Mouse (Mus musculus): ENCODE data around the gene Itga5. TPM values are rescaled to one million over a fixed set of nuclear protein-coding genes. Genes with fewer than 3 reads are reported as not detected.

Itga5 gene
- polyA plus RNA-seq, 1 experiment from 2014 or later: 55.2 TPM

- Histone ChIP-seq H3K27me3 (no peaks in the 10 kb centered on the region), H3K27ac (no peak overlapping the region), H3K4me2 (replicated peaks) (no peak overlapping the region), H3K4me3 (no peak overlapping the region), H3K9me3 (no peaks in the 10 kb centered on the region), H3K4me1 (peaks cover 53% of the 10 kb centered on the region), H3K36me3 (peaks cover 5% of the 10 kb centered on the region; the same call in 1 of the 2 replicates), H3K9ac (no peak overlapping the region)
- no peak for ATAC-seq (ENCODE audit: low FRiP score, low read depth)
- WGBS: 90% methylated on average over 3 of the region's 3 CpGs
These were observed 3.6 kb downstream of the Itga5 start for GRCm38 (mm10) chr15:103362950-103363349.

GRCm38 (mm10) chr15:103362333-103362732 lies 4.2 kb downstream of the Itga5 start:
- no peak for ATAC-seq (ENCODE audit: low FRiP score, low read depth)
- Histone ChIP-seq H3K27me3 (no peaks in the 10 kb centered on the region), H3K4me1 (peaks cover 47% of the 10 kb centered on the region), H3K36me3 (peaks cover 10% of the 10 kb centered on the region), H3K4me3 (no peak overlapping the region), H3K9me3 (no peaks in the 10 kb centered on the region), H3K9ac (no peak overlapping the region), H3K27ac (no peak overlapping the region), H3K4me2 (replicated peaks) (no peak overlapping the region)
- WGBS: 88% methylated on average over 6 of the region's 7 CpGs

GRCm38 (mm10) chr15:103361269-103361668 lies 5.3 kb downstream of the Itga5 start:
- H3K9me3 ChIP-seq: no peaks in the 10 kb centered on the region
- no peak overlapping the region for H3K27ac ChIP-seq
- no peak for ATAC-seq (ENCODE audit: low FRiP score, low read depth)
- peaks cover 41% of the 10 kb centered on the region for H3K4me1 ChIP-seq
- 25% methylated on average over 1 of the region's 1 CpGs for WGBS
- H3K9ac ChIP-seq: no peak overlapping the region
- no peak overlapping the region for H3K4me2 ChIP-seq (replicated peaks)
- no peaks in the 10 kb centered on the region for H3K27me3 ChIP-seq
- peaks cover 20% of the 10 kb centered on the region for H3K36me3 ChIP-seq
- H3K4me3 ChIP-seq: no peak overlapping the region

GRCm38 (mm10) chr15:103359869-103360602 lies 6.5 kb downstream of the Itga5 start:
- peaks cover 32% of the 10 kb centered on the region for H3K36me3 ChIP-seq
- no peak overlapping the region for H3K9ac ChIP-seq
- no peak overlapping the region for H3K4me3 ChIP-seq
- no peaks in the 10 kb centered on the region for H3K27me3 ChIP-seq
- H3K4me2 ChIP-seq (replicated peaks): no peak overlapping the region
- H3K27ac ChIP-seq: no peak overlapping the region
- H3K4me1 ChIP-seq: peaks cover 37% of the 10 kb centered on the region
- WGBS: 92% methylated on average over 5 of the region's 5 CpGs
- ATAC-seq (ENCODE audit: low FRiP score, low read depth): no peak
- no peaks in the 10 kb centered on the region for H3K9me3 ChIP-seq

GRCm38 (mm10) chr15:103359122-103359510 lies 7.4 kb downstream of the Itga5 start:
- Histone ChIP-seq H3K27me3 (no peaks in the 10 kb centered on the region), H3K27ac (no peak overlapping the region; the same call in 1 of the 2 replicates), H3K9ac (no peak overlapping the region), H3K4me3 (no peak overlapping the region), H3K36me3 (peaks cover 42% of the 10 kb centered on the region), H3K9me3 (no peaks in the 10 kb centered on the region), H3K4me1 (peaks cover 28% of the 10 kb centered on the region), H3K4me2 (replicated peaks) (no peak overlapping the region; the same call in 1 of the 2 replicates)
- peak; percentile 41; the same call in 1 of the 2 replicates for ATAC-seq (ENCODE audit: low FRiP score, low read depth)
- WGBS: 59% methylated on average over 1 of the region's 1 CpGs

GRCm38 (mm10) chr15:103358278-103359121 lies 8.1 kb downstream of the Itga5 start:
- no peak overlapping the region for H3K4me3 ChIP-seq
- H3K27ac ChIP-seq: peak overlapping the region; percentile 84
- H3K27me3 ChIP-seq: no peaks in the 10 kb centered on the region
- H3K9ac ChIP-seq: 0 out of 2 replicates have a peak overlapping the region, but pooled peaks have one; percentile 53
- H3K36me3 ChIP-seq: peaks cover 46% of the 10 kb centered on the region
- no peaks in the 10 kb centered on the region for H3K9me3 ChIP-seq
- peak; percentile 73 for ATAC-seq (ENCODE audit: low FRiP score, low read depth)
- WGBS: 14% methylated on average over 4 of the region's 4 CpGs
- H3K4me2 ChIP-seq (replicated peaks): no peak overlapping the region; the same call in 1 of the 2 replicates
- H3K4me1 ChIP-seq: peaks cover 24% of the 10 kb centered on the region

GRCm38 (mm10) chr15:103357817-103358216 lies 8.7 kb downstream of the Itga5 start:
- WGBS: 81% methylated on average over 4 of the region's 4 CpGs
- no peak for ATAC-seq (ENCODE audit: low FRiP score, low read depth)
- peak overlapping the region; percentile 84; the same call in 1 of the 2 replicates for H3K27ac ChIP-seq

GRCm38 (mm10) chr15:103356130-103356529 lies 10.4 kb downstream of the Itga5 start:
- Histone ChIP-seq H3K9me3 (no peaks in the 10 kb centered on the region), H3K36me3 (peaks cover 67% of the 10 kb centered on the region), H3K27ac (no peak overlapping the region), H3K9ac (no peak overlapping the region), H3K4me2 (replicated peaks) (no peak overlapping the region), H3K4me3 (no peak overlapping the region), H3K27me3 (no peaks in the 10 kb centered on the region), H3K4me1 (peaks cover 21% of the 10 kb centered on the region)
- no peak for ATAC-seq (ENCODE audit: low FRiP score, low read depth)
- 72% methylated on average over 4 of the region's 4 CpGs for WGBS

More at GRCm38 (mm10) chr15:103357817-103358216, 8.7 kb downstream of the Itga5 start:
- H3K27me3 ChIP-seq: no peaks in the 10 kb centered on the region
- no peak overlapping the region for H3K4me3 ChIP-seq
- H3K36me3 ChIP-seq: peaks cover 51% of the 10 kb centered on the region
- no peak overlapping the region for H3K9ac ChIP-seq
- H3K4me1 ChIP-seq: peaks cover 24% of the 10 kb centered on the region
- no peaks in the 10 kb centered on the region for H3K9me3 ChIP-seq
- no peak overlapping the region for H3K4me2 ChIP-seq (replicated peaks)

- 82% methylated on average over 4 of the region's 4 CpGs for WGBS
These were observed 11.1 kb downstream of the Itga5 start for GRCm38 (mm10) chr15:103355420-103355819.

GRCm38 (mm10) chr15:103354690-103355089 lies 11.9 kb downstream of the Itga5 start:
- H3K9me3 ChIP-seq: no peaks in the 10 kb centered on the region
- peaks cover 18% of the 10 kb centered on the region for H3K4me1 ChIP-seq
- no peaks in the 10 kb centered on the region for H3K27me3 ChIP-seq
- 77% methylated on average over 2 of the region's 2 CpGs for WGBS
- H3K4me3 ChIP-seq: no peak overlapping the region
- H3K27ac ChIP-seq: no peak overlapping the region
- H3K4me2 ChIP-seq (replicated peaks): no peak overlapping the region
- no peak for ATAC-seq (ENCODE audit: low FRiP score, low read depth)
- no peak overlapping the region for H3K9ac ChIP-seq
- peaks cover 82% of the 10 kb centered on the region for H3K36me3 ChIP-seq

More at GRCm38 (mm10) chr15:103355420-103355819, 11.1 kb downstream of the Itga5 start:
- Histone ChIP-seq H3K4me2 (replicated peaks) (no peak overlapping the region), H3K27me3 (no peaks in the 10 kb centered on the region), H3K36me3 (peaks cover 74% of the 10 kb centered on the region), H3K4me3 (no peak overlapping the region), H3K4me1 (peaks cover 21% of the 10 kb centered on the region), H3K27ac (no peak overlapping the region), H3K9ac (no peak overlapping the region), H3K9me3 (no peaks in the 10 kb centered on the region)
- no peak for ATAC-seq (ENCODE audit: low FRiP score, low read depth)

GRCm38 (mm10) chr15:103353511-103354256 lies 12.9 kb downstream of the Itga5 start:
- Histone ChIP-seq H3K27ac (no peak overlapping the region), H3K4me1 (peaks cover 8% of the 10 kb centered on the region), H3K36me3 (peaks cover 92% of the 10 kb centered on the region), H3K9ac (no peak overlapping the region), H3K27me3 (no peaks in the 10 kb centered on the region), H3K9me3 (no peaks in the 10 kb centered on the region), H3K4me2 (replicated peaks) (no peak overlapping the region), H3K4me3 (no peak overlapping the region)
- 93% methylated on average over 11 of the region's 11 CpGs for WGBS
- no peak for ATAC-seq (ENCODE audit: low FRiP score, low read depth)
